8 mouse cellular contexts compared by ENCODE assay signal in the genomic region with DNA sequence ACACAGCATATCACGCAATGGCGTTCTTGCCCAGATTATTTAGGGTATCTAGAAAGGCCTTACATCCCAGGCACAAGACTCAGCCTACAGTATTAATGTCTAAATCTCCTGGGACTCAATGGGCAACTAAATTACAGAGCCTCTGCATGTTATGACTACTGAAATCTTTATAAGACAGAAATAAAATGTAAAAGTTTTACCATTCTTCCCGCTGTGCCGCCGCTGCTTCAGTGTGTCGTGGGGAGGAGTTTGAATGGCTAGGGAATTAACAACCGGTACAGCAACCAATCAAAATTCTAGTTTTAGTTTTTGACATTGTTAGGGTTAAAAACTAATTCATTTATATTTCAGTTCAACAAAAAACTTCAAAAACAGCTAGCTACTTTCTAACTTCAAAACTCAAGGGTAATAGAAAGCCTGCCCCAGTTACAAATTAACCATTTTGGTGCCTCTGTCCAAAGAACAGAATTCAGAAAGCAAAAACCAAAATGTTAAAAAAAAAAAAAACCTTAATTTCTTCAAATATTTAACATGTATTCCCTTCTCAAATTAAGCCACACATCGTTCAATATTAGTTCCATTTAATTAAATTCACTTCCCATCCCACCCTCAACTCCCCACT. TPM values are rescaled to one million over a fixed set of nuclear protein-coding genes. Genes with fewer than 3 reads are reported as not detected.
A peak's percentile ranks its signal among the peaks of the same experiment; 100 is the strongest.
DNase-seq lines count a peak whose midpoint lies in the region; ATAC-seq and TF ChIP-seq lines count a peak whose summit lies in the region.

No protein-coding gene starts in this region.

- DNase-seq in cerebellum, adult 9-10 months = peak; percentile 14
- no peak for DNase-seq in cerebellum, adult 8-10 months
- DNase-seq in CH12.LX (ENCODE audit: extremely low read depth) (peak; percentile 47), liver (peak; percentile 20)
- no peak for DNase-seq in forebrain, embryonic 11.5 days (ENCODE audit: low spot score)
- no peak for DNase-seq in right cerebral cortex, postnatal 14 days
- DNase-seq in thymus, adult 18-20 months = no peak
- DNase-seq in embryo, embryonic 9.5 days (ENCODE audit: extremely low spot score) = no peak

- no peak for TF ChIP-seq EP300 in CH12.LX (IDR thresholded peaks at IDR 0.05; ENCODE audit: low read length)

- ATAC-seq in forebrain, embryonic 11.5 days (replicated peaks; ENCODE audit: low FRiP score) = no peak

- in situ Hi-C loops in CH12.LX (cut with MboI; ENCODE audit: low pct_ligation_motif_present, low pct_unique_long_range_greater_than_20kb, low sequenced_read_pairs) = no loop called here

- peak overlapping the region; percentile 92 for H3K4me2 ChIP-seq in CH12.LX (ENCODE audit: insufficient read depth, low read depth, poor library complexity, severe bottlenecking)
- peak overlapping the region; percentile 72 for H3K4me2 ChIP-seq in forebrain, embryonic 11.5 days (ENCODE audit: low read depth, low read length, severe bottlenecking)

- no peak for TF ChIP-seq POLR2A in CH12.LX (IDR thresholded peaks at IDR 0.05; ENCODE audit: low read depth, low read length)

- peaks cover 7 to 34% of the 10 kb centered on the region in 2 experiments for H3K36me3 ChIP-seq in CH12.LX (replicated peaks in 1 of 2; ENCODE audit: control insufficient read depth in 1 of 2, insufficient read depth in 1 of 2, low read length in 1 of 2)
- H3K36me3 ChIP-seq in forebrain, embryonic 11.5 days (ENCODE audit: control insufficient read depth, insufficient read depth, low read length) = no peaks in the 10 kb centered on the region

- WGBS in forebrain, embryonic 11.5 days = 22% methylated on average over 8 of the region's 8 CpGs

- dilution Hi-C loops in CH12.LX (cut with MboI; ENCODE audit: extremely low pct_ligation_motif_present, extremely low pct_unique_long_range_greater_than_20kb, low sequenced_read_pairs) = no loop called here

- peaks cover 6 to 29% of the 10 kb centered on the region in 2 experiments; a peak in 3 of 4 replicates for H3K4me1 ChIP-seq in CH12.LX (ENCODE audit: control insufficient read depth in 1 of 2, insufficient read depth in 2 of 2)
- peaks cover 5% of the 10 kb centered on the region; the same call in 1 of the 2 replicates for H3K4me1 ChIP-seq in forebrain, embryonic 11.5 days (replicated peaks; ENCODE audit: control insufficient read depth, insufficient read depth, low read length)

- peak overlapping the region; percentile 100 for H3K9ac ChIP-seq in CH12.LX (ENCODE audit: insufficient read depth, low read depth)
- H3K9ac ChIP-seq in forebrain, embryonic 11.5 days (ENCODE audit: low read length) = peak overlapping the region; percentile 99

- peaks cover 3% of the 10 kb centered on the region for H3K9me3 ChIP-seq in CH12.LX (replicated peaks; ENCODE audit: low read length)
- H3K9me3 ChIP-seq in forebrain, embryonic 11.5 days (ENCODE audit: control insufficient read depth, low read length) = no peaks in the 10 kb centered on the region

- peak overlapping the region; percentile 74 to 99 (median 97) for H3K4me3 ChIP-seq in CH12.LX (replicated peaks in 1 of 3; ENCODE audit: low read depth in 2 of 3, low read length in 2 of 3, poor library complexity in 1 of 3)
- H3K4me3 ChIP-seq in forebrain, embryonic 11.5 days (ENCODE audit: low read depth, low read length) = peak overlapping the region; percentile 97

- no peak overlapping the region for H3K27ac ChIP-seq in CH12.LX (ENCODE audit: insufficient read depth, low read depth)
- no peak overlapping the region for H3K27ac ChIP-seq in forebrain, embryonic 11.5 days (ENCODE audit: low read depth, low read length)

- peaks cover 64% of the 10 kb centered on the region for H3K79me2 ChIP-seq in CH12.LX (replicated peaks; ENCODE audit: control insufficient read depth, extremely low read depth, insufficient read depth, poor library complexity, severe bottlenecking)

- TF ChIP-seq RAD21 in CH12.LX (IDR thresholded peaks at IDR 0.05; ENCODE audit: low read depth, low read length) = no peak

- H3K27me3 ChIP-seq in CH12.LX (replicated peaks) = no peaks in the 10 kb centered on the region
- H3K27me3 ChIP-seq in forebrain, embryonic 11.5 days (ENCODE audit: control insufficient read depth, insufficient read depth, low read length) = no peaks in the 10 kb centered on the region

- TF ChIP-seq CTCF in CH12.LX (conservative IDR thresholded peaks at IDR 0.05 in 1 of 2, IDR thresholded peaks at IDR 0.05 in 1 of 2; ENCODE audit: low read depth in 2 of 2, low read length in 2 of 2) = no peak

TF ChIP-seq in CH12.LX, 34 proteins besides CTCF, POLR2A, EP300 and RAD21:
- TF ChIP-seq MEF2A (IDR thresholded peaks at IDR 0.05; ENCODE audit: borderline replicate concordance, low read depth, low read length) = no peak
- TF ChIP-seq UBTF (IDR thresholded peaks at IDR 0.05; ENCODE audit: low read depth, low read length) = no peak
- no peak for TF ChIP-seq JUN (IDR thresholded peaks at IDR 0.05; ENCODE audit: insufficient read depth, low read depth, low read length)
- TF ChIP-seq SIN3A (IDR thresholded peaks at IDR 0.05; ENCODE audit: low read length) = peak; percentile 50
- no peak for TF ChIP-seq CHD1 (IDR thresholded peaks at IDR 0.05; ENCODE audit: low read depth, low read length)

RNA-seq across cellular contexts. Expression of a gene that starts 2.3 kb away (rescaled TPM):
- total RNA-seq in CH12.LX (2012; rRNA removed) = 19.0 and 28.2 TPM in 2 replicates
- total RNA-seq in CH12.LX (2014; rRNA removed) = 41.3 and 52.2 TPM in 2 replicates
- 319 and 373 TPM in 2 replicates for polyA plus RNA-seq in CH12.LX (2012; ENCODE audit: insufficient read length, low read depth)
- polyA plus RNA-seq in forebrain, embryonic 11.5 days (2014; fragmentation: Nextera tagmentation; extraction: Ambion mirVana) = 274 and 313 TPM in 2 replicates

RNA-seq across cellular contexts. Expression of a gene that starts 2.4 kb away (rescaled TPM):
- total RNA-seq in CH12.LX (2012; rRNA removed) (0.72 and 0.84 TPM in 2 replicates), CH12.LX (2014; rRNA removed) (0.50 and 1.0 TPM in 2 replicates)
- 4.5 and 5.8 TPM in 2 replicates for polyA plus RNA-seq in CH12.LX (2012; ENCODE audit: insufficient read length, low read depth)
- 2.8 and 3.4 TPM in 2 replicates for polyA plus RNA-seq in forebrain, embryonic 11.5 days (2014; fragmentation: Nextera tagmentation; extraction: Ambion mirVana)

Comparison
In these comparisons a context has a peak if more than half of its experiments do, and no peak if none do; other contexts are left out.
1. DNase-seq: peak in cerebellum, adult 9-10 months (single experiment), CH12.LX (single experiment) and liver (single experiment); none in cerebellum, adult 8-10 months (single experiment), forebrain, embryonic 11.5 days (single experiment), right cerebral cortex, postnatal 14 days (single experiment), thymus, adult 18-20 months (0 of 2) and embryo, embryonic 9.5 days (single experiment).